Mouse (Mus musculus): ENCODE data around the gene Nat8f4. TPM values are rescaled to one million over a fixed set of nuclear protein-coding genes. Genes with fewer than 3 reads are reported as not detected.
"Not testable (repeated sequence)": the region's sequence is repeated elsewhere in the genome, so short reads cannot be mapped to it uniquely, and the experiment has no call there.

Gene Nat8f4
- 1 to 10 TPM; 7.0 to 9.5 TPM for total RNA-seq (2021)
- long read RNA-seq, experiment 1, partial matches to known transcripts = 0 of 3 reads
- long read RNA-seq, experiment 1, other reads (novel, unspliced or antisense) = 3 of 3 reads
- long read RNA-seq, experiment 2, transcript Nat8f4-201 (4 exons, 3,019 nt) = major isoform, 7 of 24 reads
- long read RNA-seq, experiment 2, partial matches to known transcripts = 5 of 24 reads
- long read RNA-seq, experiment 2, other reads (novel, unspliced or antisense) = 12 of 24 reads

GRCm38 (mm10) chr6:85904642-85905061 lies at the start of gene Nat8f4:
Gene Nat8f4, minus strand, starts transcription at chr6:85904884.
- DNase-seq (ENCODE audit: low spot score in 2 of 2) = peak; percentile 81 to 85

- no peak for DNase-seq (ENCODE audit: low spot score in 2 of 2)
These were observed 43.9 kb upstream of the Nat8f4 start for GRCm38 (mm10) chr6:85948549-85948948.

- no peak for DNase-seq (ENCODE audit: low spot score in 2 of 2)
These were observed 37.8 kb upstream of the Nat8f4 start for GRCm38 (mm10) chr6:85942469-85942868.

- no peak for DNase-seq (ENCODE audit: low spot score in 2 of 2)
These were observed 34.0 kb upstream of the Nat8f4 start for GRCm38 (mm10) chr6:85938701-85939100.

- DNase-seq (ENCODE audit: low spot score in 2 of 2) = peak; percentile 82 to 87
These were observed 32.1 kb upstream of the Nat8f4 start for GRCm38 (mm10) chr6:85936508-85937465.

GRCm38 (mm10) chr6:85935646-85936045 lies 31.0 kb upstream of the Nat8f4 start:
- DNase-seq (ENCODE audit: low spot score in 2 of 2) = no peak

- DNase-seq (ENCODE audit: low spot score in 2 of 2) = no peak
These were observed 29.4 kb upstream of the Nat8f4 start for GRCm38 (mm10) chr6:85934047-85934446.

- DNase-seq (ENCODE audit: low spot score in 2 of 2) = no peak
These were observed 24.6 kb upstream of the Nat8f4 start for GRCm38 (mm10) chr6:85929312-85929711.

- DNase-seq (ENCODE audit: low spot score in 2 of 2) = no peak
These were observed 23.1 kb upstream of the Nat8f4 start for GRCm38 (mm10) chr6:85927476-85928464.

- DNase-seq (ENCODE audit: low spot score in 2 of 2) = no peak
These were observed 22.0 kb upstream of the Nat8f4 start for GRCm38 (mm10) chr6:85926709-85927108.

- DNase-seq (ENCODE audit: low spot score in 2 of 2) = no peak
These were observed 19.0 kb upstream of the Nat8f4 start for GRCm38 (mm10) chr6:85923643-85924042.

GRCm38 (mm10) chr6:85919401-85919800 lies 14.7 kb upstream of the Nat8f4 start:
- DNase-seq (ENCODE audit: low spot score in 2 of 2) = no peak

GRCm38 (mm10) chr6:85918341-85918740 lies 13.7 kb upstream of the Nat8f4 start:
- DNase-seq (ENCODE audit: low spot score in 2 of 2) = not testable (repeated sequence)

GRCm38 (mm10) chr6:85916596-85916995 lies 11.9 kb upstream of the Nat8f4 start:
- DNase-seq (ENCODE audit: low spot score in 2 of 2) = no peak

GRCm38 (mm10) chr6:85915539-85916513 lies 11.1 kb upstream of the Nat8f4 start, which contains the start of gene Nat8f1:
Gene Nat8f1, minus strand, starts transcription at chr6:85915687.
- peak; percentile 78 to 82 for DNase-seq (ENCODE audit: low spot score in 2 of 2)

- no peak for DNase-seq (ENCODE audit: low spot score in 2 of 2)
These were observed 10.5 kb upstream of the Nat8f4 start for GRCm38 (mm10) chr6:85915141-85915538.

GRCm38 (mm10) chr6:85911587-85911986 lies 6.9 kb upstream of the Nat8f4 start, which contains the start of gene Tprkb:
Gene Tprkb, plus strand, starts transcription at chr6:85911865.
- no peak for DNase-seq (ENCODE audit: low spot score in 2 of 2)

- no peak for DNase-seq (ENCODE audit: low spot score in 2 of 2)
These were observed 5.0 kb upstream of the Nat8f4 start for GRCm38 (mm10) chr6:85909704-85910103.

- DNase-seq (ENCODE audit: low spot score in 2 of 2) = no peak
These were observed 3.7 kb upstream of the Nat8f4 start for GRCm38 (mm10) chr6:85908341-85908740.

Data from adrenal gland, adult 18-20 months (tissue).